Mouse (Mus musculus) heart, embryonic 11.5 days (tissue): Measurements from ENCODE around the gene Polr1b. TPM values are rescaled to one million over a fixed set of nuclear protein-coding genes. Genes with fewer than 3 reads are reported as not detected.

ENCODE experiments used
- ATAC-seq: fragments of 200-750 bp; cut with Nextera tagmentation; replicated peaks from 2 replicates; pipeline ENCODE4 v1.8.0; 2017; ENCODE audit warnings: moderate library complexity; ENCODE audit not compliant: insufficient number of reproducible peaks, low FRiP score, low TSS enrichment
- H3K27ac ChIP-seq: fragments of 300-500 bp; sonication (generic); 2 replicates; pipeline ENCODE4 v1.5.1; 2014; ENCODE audit warnings: mild to moderate bottlenecking, low read depth, low read length
- H3K27me3 ChIP-seq: fragments of 300-500 bp; sonication (generic); 2 replicates; pipeline ENCODE4 v1.6.1; 2014; ENCODE audit warnings: mild to moderate bottlenecking, low read length, mixed read lengths; ENCODE audit not compliant: control insufficient read depth, insufficient read depth
- H3K36me3 ChIP-seq: fragments of 300-500 bp; sonication (generic); 2 replicates; pipeline ENCODE4 v1.6.1; 2014; ENCODE audit warnings: mild to moderate bottlenecking, low read length, moderate library complexity, mixed read lengths; ENCODE audit not compliant: control insufficient read depth, insufficient read depth
- H3K4me1 ChIP-seq: fragments of 300-500 bp; sonication (generic); 2 replicates; pipeline ENCODE4 v1.6.1; 2014; ENCODE audit warnings: low read length; ENCODE audit not compliant: control insufficient read depth, insufficient read depth
- H3K4me2 ChIP-seq: fragments of 300-500 bp; sonication (generic); 2 replicates; pipeline ENCODE4 v1.6.1; 2014; ENCODE audit warnings: mild to moderate bottlenecking, moderate library complexity
- H3K4me3 ChIP-seq: fragments of 300-500 bp; sonication (generic); 2 replicates; pipeline ENCODE4 v1.5.1; 2014; ENCODE audit warnings: low read depth, low read length
- H3K9ac ChIP-seq: fragments of 300-500 bp; sonication (generic); 2 replicates; pipeline ENCODE4 v1.6.1; 2014; ENCODE audit warnings: mild to moderate bottlenecking, low read depth, low read length, moderate library complexity
- H3K9me3 ChIP-seq: fragments of 300-500 bp; sonication (generic); replicated peaks from 2 replicates; pipeline ENCODE4 v1.6.1; 2016; ENCODE audit warnings: low read length; ENCODE audit not compliant: control insufficient read depth
- WGBS: fragments of 180-500 bp; shearing (Covaris S2); extraction: QIAGEN DNeasy Blood & Tissue Kit; methylation state at CpG from one replicate; pipeline ENCODE4 v1.1.7; 2014; ENCODE audit not compliant: insufficient replicate concordance; 5-methylcytosine and 5-hydroxymethylcytosine counted together
- polyA plus RNA-seq: library from polyadenylated mRNA; unstranded; fragments of >200 nt; fragmentation: Nextera tagmentation; extraction: Ambion mirVana; gene quantifications from 2 replicates; pipeline ENCODE4 v1.2.1, GENCODE M21; 2014

Gene Polr1b
- polyA plus RNA-seq, 1 experiment from 2014 or later: 14.8 TPM

- Histone ChIP-seq H3K9ac (peak overlapping the region; percentile 58), H3K4me2 (peak overlapping the region; percentile 83), H3K27me3 (no peaks in the 10 kb centered on the region), H3K36me3 (peaks cover 23% of the 10 kb centered on the region), H3K9me3 (no peaks in the 10 kb centered on the region; the same call in 1 of the 2 replicates), H3K4me1 (peaks cover 10% of the 10 kb centered on the region; the same call in 1 of the 2 replicates), H3K27ac (peak overlapping the region; percentile 91), H3K4me3 (peak overlapping the region; percentile 72)
- ATAC-seq: peak; percentile 39
- 35% methylated on average over 18 of the region's 18 CpGs for WGBS
These were observed 29.3 kb downstream of the Polr1b start for GRCm38 (mm10) chr2:129129987-129130545.

GRCm38 (mm10) chr2:129130776-129131175, 30.0 kb downstream of the Polr1b start:
- Histone ChIP-seq H3K4me2 (peak overlapping the region; percentile 83), H3K4me3 (peak overlapping the region; percentile 72; the same call in 1 of the 2 replicates), H3K4me1 (peaks cover 10% of the 10 kb centered on the region; the same call in 1 of the 2 replicates), H3K9me3 (no peaks in the 10 kb centered on the region; the same call in 1 of the 2 replicates), H3K36me3 (peaks cover 19% of the 10 kb centered on the region), H3K27me3 (no peaks in the 10 kb centered on the region), H3K9ac (no peak overlapping the region), H3K27ac (no peak overlapping the region)
- ATAC-seq: no peak
- 95% methylated on average over 2 of the region's 2 CpGs for WGBS

- no peak for ATAC-seq
- 93% methylated on average over 7 of the region's 7 CpGs for WGBS
- H3K9ac ChIP-seq: no peak overlapping the region
These were observed 31.4 kb downstream of the Polr1b start for GRCm38 (mm10) chr2:129132231-129132630.

GRCm38 (mm10) chr2:129133006-129133805, 32.4 kb downstream of the Polr1b start:
- no peaks in the 10 kb centered on the region for H3K27me3 ChIP-seq
- no peak overlapping the region for H3K9ac ChIP-seq
- no peaks in the 10 kb centered on the region; the same call in 1 of the 2 replicates for H3K9me3 ChIP-seq
- ATAC-seq: no peak
- no peak overlapping the region for H3K4me3 ChIP-seq
- 94% methylated on average over 14 of the region's 14 CpGs for WGBS
- peaks cover 10% of the 10 kb centered on the region; the same call in 1 of the 2 replicates for H3K4me1 ChIP-seq
- H3K4me2 ChIP-seq: no peak overlapping the region
- peaks cover 16% of the 10 kb centered on the region for H3K36me3 ChIP-seq
- H3K27ac ChIP-seq: no peak overlapping the region

More at GRCm38 (mm10) chr2:129132231-129132630, 31.4 kb downstream of the Polr1b start:
- H3K27me3 ChIP-seq: no peaks in the 10 kb centered on the region
- peaks cover 16% of the 10 kb centered on the region for H3K36me3 ChIP-seq
- H3K9me3 ChIP-seq: no peaks in the 10 kb centered on the region; the same call in 1 of the 2 replicates
- H3K4me3 ChIP-seq: no peak overlapping the region
- peaks cover 10% of the 10 kb centered on the region; the same call in 1 of the 2 replicates for H3K4me1 ChIP-seq
- H3K27ac ChIP-seq: no peak overlapping the region
- H3K4me2 ChIP-seq: no peak overlapping the region

- ATAC-seq: no peak
These were observed 39.1 kb downstream of the Polr1b start for GRCm38 (mm10) chr2:129139906-129140305.

GRCm38 (mm10) chr2:129148836-129149235, 48.0 kb downstream of the Polr1b start:
- H3K27me3 ChIP-seq: no peaks in the 10 kb centered on the region
- WGBS: 59% methylated on average over 2 of the region's 2 CpGs
- H3K4me2 ChIP-seq: no peak overlapping the region
- no peak overlapping the region for H3K27ac ChIP-seq
- no peak overlapping the region for H3K4me3 ChIP-seq
- H3K4me1 ChIP-seq: no peaks in the 10 kb centered on the region
- no peaks in the 10 kb centered on the region for H3K36me3 ChIP-seq
- H3K9ac ChIP-seq: no peak overlapping the region
- no peak for ATAC-seq
- H3K9me3 ChIP-seq: no peaks in the 10 kb centered on the region

More at GRCm38 (mm10) chr2:129139906-129140305, 39.1 kb downstream of the Polr1b start:
- H3K27ac ChIP-seq: no peak overlapping the region
- WGBS: 82% methylated on average over 10 of the region's 10 CpGs
- no peak overlapping the region for H3K9ac ChIP-seq
- no peaks in the 10 kb centered on the region for H3K4me1 ChIP-seq
- no peak overlapping the region for H3K4me3 ChIP-seq
- no peak overlapping the region for H3K4me2 ChIP-seq
- no peaks in the 10 kb centered on the region for H3K27me3 ChIP-seq
- no peaks in the 10 kb centered on the region for H3K9me3 ChIP-seq
- H3K36me3 ChIP-seq: no peaks in the 10 kb centered on the region

- no peaks in the 10 kb centered on the region for H3K36me3 ChIP-seq
- H3K27me3 ChIP-seq: no peaks in the 10 kb centered on the region
- WGBS: 75% methylated on average over 5 of the region's 5 CpGs
- H3K4me2 ChIP-seq: no peak overlapping the region
- no peak overlapping the region for H3K9ac ChIP-seq
- no peak for ATAC-seq
- no peak overlapping the region for H3K27ac ChIP-seq
- H3K4me1 ChIP-seq: no peaks in the 10 kb centered on the region
- H3K4me3 ChIP-seq: no peak overlapping the region
- H3K9me3 ChIP-seq: no peaks in the 10 kb centered on the region
These were observed 49.6 kb downstream of the Polr1b start for GRCm38 (mm10) chr2:129150386-129150785.

GRCm38 (mm10) chr2:129151111-129151510, 50.3 kb downstream of the Polr1b start:
- WGBS: 87% methylated on average over 9 of the region's 9 CpGs
- H3K4me1 ChIP-seq: no peaks in the 10 kb centered on the region
- H3K4me3 ChIP-seq: no peak overlapping the region
- no peak overlapping the region for H3K27ac ChIP-seq
- H3K27me3 ChIP-seq: no peaks in the 10 kb centered on the region
- H3K9me3 ChIP-seq: no peaks in the 10 kb centered on the region
- no peak overlapping the region for H3K9ac ChIP-seq
- no peak for ATAC-seq
- no peak overlapping the region for H3K4me2 ChIP-seq
- no peaks in the 10 kb centered on the region for H3K36me3 ChIP-seq
